Mouse (Mus musculus) frontal cortex, adult 2 months (tissue): ENCODE results near the gene Rhof. TPM values are rescaled to one million over a fixed set of nuclear protein-coding genes. Genes with fewer than 3 reads are reported as not detected.
"Not testable (repeated sequence)": the region's sequence is repeated elsewhere in the genome, so short reads cannot be mapped to it uniquely, and the experiment has no call there.

ENCODE experiments used
- DNase-seq, 2 experiments: peaks; one replicate each; pipeline ENCODE4 v3.0.0; 2022; ENCODE audit warnings: low spot score in 1 of 2; ENCODE audit errors: extremely low spot score in 1 of 2
- polyA plus RNA-seq: library from polyadenylated mRNA; depleted of rRNA; stranded (reverse); fragments of >200 nt; gene quantifications from 2 replicates; pipeline ENCODE4 v1.2.3, GENCODE M21; 2012; rRNA removed

Rhof gene
- polyA plus RNA-seq, 1 experiment = 43.4 TPM

- no peak for DNase-seq
These were observed 52.9 kb downstream of the Rhof start for GRCm38 (mm10) chr5:123079568-123079967.

- no peak for DNase-seq
These were observed 55.8 kb downstream of the Rhof start for GRCm38 (mm10) chr5:123076419-123077281.

- peak; percentile 70 to 92 for DNase-seq
These were observed 56.7 kb downstream of the Rhof start for GRCm38 (mm10) chr5:123075576-123076418.

GRCm38 (mm10) chr5:123068714-123069113, 63.8 kb downstream of the Rhof start:
- no peak for DNase-seq

- no peak for DNase-seq
These were observed 64.4 kb downstream of the Rhof start, which contains the start of gene Tmem120b for GRCm38 (mm10) chr5:123068115-123068514. Tmem120b (plus strand) TSS chr5:123068415.

GRCm38 (mm10) chr5:123067395-123067995, 65.0 kb downstream of the Rhof start:
- DNase-seq = peak in 1 of 2 experiments; percentile 24

GRCm38 (mm10) chr5:123064207-123064606, 68.3 kb downstream of the Rhof start:
- DNase-seq = peak in 1 of 2 experiments; percentile 85

- DNase-seq = no peak
These were observed 69.4 kb downstream of the Rhof start for GRCm38 (mm10) chr5:123063141-123063540.

GRCm38 (mm10) chr5:123061402-123061749, 71.1 kb downstream of the Rhof start:
- not testable (repeated sequence) for DNase-seq

GRCm38 (mm10) chr5:123060706-123061401, 71.6 kb downstream of the Rhof start:
- DNase-seq = no peak

- peak in 1 of 2 experiments; percentile 64 for DNase-seq
These were observed 72.6 kb downstream of the Rhof start for GRCm38 (mm10) chr5:123059757-123060520.

GRCm38 (mm10) chr5:123058251-123059102, 74.0 kb downstream of the Rhof start:
- DNase-seq = no peak

GRCm38 (mm10) chr5:123057366-123058250, 74.9 kb downstream of the Rhof start:
- peak; percentile 99 for DNase-seq

Other genes with a start within 250 kb of the Rhof start
- gene Kdm2b, start 142.9 kb downstream of the Rhof start, polyA plus RNA-seq = 18.7 and 20.9 TPM in 2 replicates
- gene Orai1, start 117.6 kb downstream of the Rhof start, polyA plus RNA-seq = 17.6 and 20.6 TPM in 2 replicates
- gene Morn3, start 85.7 kb downstream of the Rhof start, polyA plus RNA-seq = 0.13 TPM in 1 of 2 replicates, not detected in the other
- 9.1 and 11.5 TPM in 2 replicates for gene Tmem120b, start 64.3 kb downstream of the Rhof start, polyA plus RNA-seq
- 12.7 and 13.1 TPM in 2 replicates for gene Setd1b, start 9.5 kb upstream of the Rhof start, polyA plus RNA-seq
- 26.3 and 30.2 TPM in 2 replicates for gene Psmd9, start 36.7 kb upstream of the Rhof start, polyA plus RNA-seq
- gene Hpd, start 50.0 kb upstream of the Rhof start, polyA plus RNA-seq = not detected in 2 replicates
- gene Wdr66, start 119.4 kb upstream of the Rhof start, polyA plus RNA-seq = 5.4 and 6.1 TPM in 2 replicates
- gene Bcl7a, start 211.1 kb upstream of the Rhof start, polyA plus RNA-seq = 37.0 and 40.7 TPM in 2 replicates